Mouse (Mus musculus): ENCODE results near the gene Nek6. TPM values are rescaled to one million over a fixed set of nuclear protein-coding genes. Genes with fewer than 3 reads are reported as not detected.

The Nek6 gene
- polyA plus RNA-seq, 2 experiments = 9.7 to 25.2 TPM

- H3K9me3 ChIP-seq (ENCODE audit: control insufficient read depth, low read length) = no peaks in the 10 kb centered on the region
- peaks cover 8 to 22% of the 10 kb centered on the region in 2 experiments for H3K4me1 ChIP-seq (replicated peaks; ENCODE audit: control insufficient read depth in 2 of 2, insufficient read depth in 2 of 2, low read length in 1 of 2)
- H3K27me3 ChIP-seq (ENCODE audit: control insufficient read depth, insufficient read depth, low read length) = no peaks in the 10 kb centered on the region
- TF ChIP-seq EP300 (IDR thresholded peaks at IDR 0.05; ENCODE audit: low read depth) (no peak), CTCF (IDR thresholded peaks at IDR 0.05; ENCODE audit: low read depth) (no peak)
- H3K4me2 ChIP-seq (ENCODE audit: low read depth) = no peak overlapping the region
- ATAC-seq (ENCODE audit: insufficient read depth) (no peak), DNase-seq (ENCODE audit: low read depth in 3 of 3, low spot score in 3 of 3) (no peak)
- WGBS (ENCODE audit: insufficient replicate concordance) = 42% methylated on average over 2 of the region's 2 CpGs
- no peaks in the 10 kb centered on the region for H3K36me3 ChIP-seq (replicated peaks; ENCODE audit: control insufficient read depth, insufficient read depth, low read depth)
- H3K27ac ChIP-seq = no peak overlapping the region
- no peak overlapping the region for H3K9ac ChIP-seq (replicated peaks)
- no peak overlapping the region for H3K4me3 ChIP-seq (ENCODE audit: insufficient read depth in 1 of 2, low read depth in 2 of 2, low read length in 2 of 2)
Observed at GRCm38 (mm10) chr2:38543158-38543557, 31.7 kb downstream of the Nek6 start.

- TF ChIP-seq CTCF (IDR thresholded peaks at IDR 0.05; ENCODE audit: low read depth) (no peak), EP300 (IDR thresholded peaks at IDR 0.05; ENCODE audit: low read depth) (no peak)
- Histone ChIP-seq H3K4me2 (ENCODE audit: low read depth) (no peak overlapping the region), H3K4me1 (replicated peaks; ENCODE audit: control insufficient read depth in 2 of 2, insufficient read depth in 2 of 2, low read length in 1 of 2) (peaks cover 8 to 22% of the 10 kb centered on the region in 2 experiments)
Observed at GRCm38 (mm10) chr2:38544341-38544740, 32.9 kb downstream of the Nek6 start.

GRCm38 (mm10) chr2:38544982-38545381 lies 33.5 kb downstream of the Nek6 start:
- Histone ChIP-seq H3K36me3 (replicated peaks; ENCODE audit: control insufficient read depth, insufficient read depth, low read depth) (no peaks in the 10 kb centered on the region), H3K4me3 (ENCODE audit: insufficient read depth in 1 of 2, low read depth in 2 of 2, low read length in 2 of 2) (no peak overlapping the region), H3K4me2 (ENCODE audit: low read depth) (no peak overlapping the region), H3K27ac (no peak overlapping the region), H3K27me3 (ENCODE audit: control insufficient read depth, insufficient read depth, low read length) (no peaks in the 10 kb centered on the region), H3K9ac (replicated peaks) (no peak overlapping the region), H3K4me1 (replicated peaks; ENCODE audit: control insufficient read depth in 2 of 2, insufficient read depth in 2 of 2, low read length in 1 of 2) (peaks cover 8 to 22% of the 10 kb centered on the region in 2 experiments), H3K9me3 (ENCODE audit: control insufficient read depth, low read length) (no peaks in the 10 kb centered on the region)
- TF ChIP-seq CTCF (IDR thresholded peaks at IDR 0.05; ENCODE audit: low read depth) (no peak), EP300 (IDR thresholded peaks at IDR 0.05; ENCODE audit: low read depth) (no peak)
- DNase-seq (ENCODE audit: low read depth in 3 of 3, low spot score in 3 of 3) (no peak), ATAC-seq (ENCODE audit: insufficient read depth) (no peak)
- WGBS (ENCODE audit: insufficient replicate concordance) = 57% methylated on average over 6 of the region's 6 CpGs

More at GRCm38 (mm10) chr2:38544341-38544740, 32.9 kb downstream of the Nek6 start:
- H3K9me3 ChIP-seq (ENCODE audit: control insufficient read depth, low read length) = no peaks in the 10 kb centered on the region
- ATAC-seq (ENCODE audit: insufficient read depth) (no peak), DNase-seq (ENCODE audit: low read depth in 3 of 3, low spot score in 3 of 3) (no peak)
- no peak overlapping the region for H3K9ac ChIP-seq (replicated peaks)
- no peaks in the 10 kb centered on the region for H3K27me3 ChIP-seq (ENCODE audit: control insufficient read depth, insufficient read depth, low read length)
- no peak overlapping the region for H3K4me3 ChIP-seq (ENCODE audit: insufficient read depth in 1 of 2, low read depth in 2 of 2, low read length in 2 of 2)
- no peaks in the 10 kb centered on the region for H3K36me3 ChIP-seq (replicated peaks; ENCODE audit: control insufficient read depth, insufficient read depth, low read depth)
- H3K27ac ChIP-seq = no peak overlapping the region

GRCm38 (mm10) chr2:38545706-38546105 lies 34.3 kb downstream of the Nek6 start:
- TF ChIP-seq EP300 (IDR thresholded peaks at IDR 0.05; ENCODE audit: low read depth) (no peak), CTCF (IDR thresholded peaks at IDR 0.05; ENCODE audit: low read depth) (no peak)
- no peak for ATAC-seq (ENCODE audit: insufficient read depth)
- H3K27ac ChIP-seq = no peak overlapping the region
- H3K4me1 ChIP-seq (replicated peaks; ENCODE audit: control insufficient read depth in 2 of 2, insufficient read depth in 2 of 2, low read length in 1 of 2) = peaks cover 8 to 22% of the 10 kb centered on the region in 2 experiments
- DNase-seq (ENCODE audit: low read depth in 3 of 3, low spot score in 3 of 3) = no peak
- H3K27me3 ChIP-seq (ENCODE audit: control insufficient read depth, insufficient read depth, low read length) = no peaks in the 10 kb centered on the region
- H3K4me2 ChIP-seq (ENCODE audit: low read depth) = no peak overlapping the region
- H3K9me3 ChIP-seq (ENCODE audit: control insufficient read depth, low read length) = no peaks in the 10 kb centered on the region
- H3K4me3 ChIP-seq (ENCODE audit: insufficient read depth in 1 of 2, low read depth in 2 of 2, low read length in 2 of 2) = no peak overlapping the region
- H3K36me3 ChIP-seq (replicated peaks; ENCODE audit: control insufficient read depth, insufficient read depth, low read depth) = no peaks in the 10 kb centered on the region
- H3K9ac ChIP-seq (replicated peaks) = no peak overlapping the region

GRCm38 (mm10) chr2:38546222-38546621 lies 34.8 kb downstream of the Nek6 start:
- peaks cover 8 to 22% of the 10 kb centered on the region in 2 experiments for H3K4me1 ChIP-seq (replicated peaks; ENCODE audit: control insufficient read depth in 2 of 2, insufficient read depth in 2 of 2, low read length in 1 of 2)
- ATAC-seq (ENCODE audit: insufficient read depth) = no peak
- H3K27ac ChIP-seq = no peak overlapping the region

More at GRCm38 (mm10) chr2:38546222-38546621, 34.8 kb downstream of the Nek6 start:
- 59% methylated on average over 6 of the region's 6 CpGs for WGBS (ENCODE audit: insufficient replicate concordance)
- no peaks in the 10 kb centered on the region for H3K27me3 ChIP-seq (ENCODE audit: control insufficient read depth, insufficient read depth, low read length)
- no peak overlapping the region for H3K4me3 ChIP-seq (ENCODE audit: insufficient read depth in 1 of 2, low read depth in 2 of 2, low read length in 2 of 2)
- H3K36me3 ChIP-seq (replicated peaks; ENCODE audit: control insufficient read depth, insufficient read depth, low read depth) = no peaks in the 10 kb centered on the region
- DNase-seq (ENCODE audit: low read depth in 3 of 3, low spot score in 3 of 3) = no peak
- no peaks in the 10 kb centered on the region for H3K9me3 ChIP-seq (ENCODE audit: control insufficient read depth, low read length)
- H3K4me2 ChIP-seq (ENCODE audit: low read depth) = no peak overlapping the region
- no peak overlapping the region for H3K9ac ChIP-seq (replicated peaks)
- TF ChIP-seq CTCF (IDR thresholded peaks at IDR 0.05; ENCODE audit: low read depth) (no peak), EP300 (IDR thresholded peaks at IDR 0.05; ENCODE audit: low read depth) (no peak)

Measured in liver, embryonic 14.5 days (tissue).